Mouse (Mus musculus) urinary bladder, postnatal 25 days (tissue): ENCODE results near the gene Glipr1.
"Not testable (repeated sequence)": the region's sequence is repeated elsewhere in the genome, so short reads cannot be mapped to it uniquely, and the experiment has no call there.

Source experiments
- DNase-seq: peaks from one replicate; pipeline ENCODE4 v3.0.0; 2022; ENCODE audit warnings: low spot score

Gene Glipr1

DNA sequence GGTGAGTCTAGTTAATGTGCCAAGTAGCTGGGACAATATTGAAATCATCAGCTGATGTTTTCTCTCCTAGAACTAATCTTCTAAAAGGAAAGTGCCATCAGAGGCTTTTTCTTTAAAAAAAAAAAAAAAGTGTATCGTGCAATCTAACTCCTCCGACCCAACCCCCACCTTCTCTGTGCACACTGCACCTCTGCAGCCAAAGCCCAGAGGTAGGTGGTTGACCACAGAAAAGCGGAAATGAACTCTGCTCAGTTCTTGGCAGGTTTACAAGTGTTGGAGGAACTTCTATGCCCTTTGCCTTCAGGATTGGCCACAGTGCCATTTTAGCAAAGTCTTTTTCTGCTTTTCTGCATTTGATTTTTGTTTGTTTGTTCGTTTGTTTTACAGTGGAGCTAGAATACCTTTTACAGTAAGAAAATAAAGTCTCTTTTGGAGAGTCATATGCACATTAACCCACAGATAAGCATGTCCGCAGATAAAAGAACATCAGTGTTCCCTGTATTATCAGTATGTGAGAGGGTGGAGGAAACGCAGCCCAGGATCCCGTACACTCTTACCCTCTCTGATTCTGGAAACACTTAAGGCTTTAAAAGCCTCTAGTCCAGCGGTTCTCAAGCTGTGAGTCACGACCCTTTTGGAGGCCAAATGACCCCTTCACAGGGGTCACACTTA, at the start of gene Glipr1:
Gene Glipr1, minus strand, starts transcription at position 88 of the 672 bp plus-strand sequence.
- DNase-seq = no peak

DNA sequence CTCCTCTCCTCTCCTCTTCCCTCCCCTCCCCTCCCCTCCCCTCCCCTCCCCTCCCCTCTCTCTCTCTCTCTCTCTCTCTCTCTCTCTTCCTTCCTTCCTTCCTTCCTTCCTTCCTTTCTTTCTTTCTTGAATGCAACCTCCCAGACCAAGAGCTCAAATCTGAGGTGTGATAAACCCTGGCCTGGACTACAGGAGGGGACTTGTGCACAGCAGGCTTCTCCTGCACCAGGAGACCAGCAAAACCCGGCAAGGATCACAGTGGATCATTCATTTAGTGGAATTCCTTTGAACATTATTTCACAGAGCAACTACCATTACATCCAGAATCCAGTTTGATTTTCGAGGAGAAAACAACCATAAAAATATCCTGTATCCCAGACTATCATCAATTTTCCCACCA, 49.5 kb upstream of the Glipr1 start:
- DNase-seq = not testable (repeated sequence)

DNA sequence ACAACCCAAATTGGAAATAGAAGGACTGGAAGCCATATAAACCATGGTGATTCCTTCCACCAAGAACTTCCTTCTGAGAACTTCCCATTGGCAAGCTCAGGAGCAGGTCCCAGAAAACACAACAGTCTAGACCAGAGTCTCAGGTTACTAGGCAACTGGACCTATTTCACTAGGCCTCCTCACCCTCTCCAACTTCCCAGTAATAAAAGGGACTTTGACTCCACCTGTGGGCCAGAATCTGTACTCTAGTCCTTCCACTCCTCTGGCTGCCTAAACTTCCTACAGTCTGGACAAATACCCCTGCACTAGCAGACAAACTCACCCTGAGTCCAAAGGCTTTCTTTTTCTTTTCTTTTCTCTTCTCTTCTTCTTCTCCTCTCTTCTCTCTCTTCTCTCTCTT, 48.8 kb upstream of the Glipr1 start:
- DNase-seq = no peak

DNA sequence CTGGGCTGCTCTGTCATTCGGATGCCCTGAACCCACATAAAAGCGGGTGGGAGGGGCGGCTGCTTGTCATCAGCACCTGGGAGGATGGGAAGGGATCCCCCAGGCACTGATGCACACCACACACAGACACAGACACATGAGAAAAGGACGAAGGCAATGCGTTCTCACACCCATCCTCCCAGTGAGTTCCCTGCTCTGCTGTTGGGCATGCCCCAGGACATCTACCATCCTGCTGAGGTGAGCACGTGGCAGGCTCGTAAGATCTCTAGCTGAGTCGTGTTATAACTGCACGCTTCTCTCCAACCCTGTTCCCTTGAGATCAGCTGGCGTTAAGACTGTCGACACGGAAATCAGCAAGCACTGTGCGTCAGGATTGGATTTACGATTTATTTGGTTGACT, 41.9 kb upstream of the Glipr1 start:
- not testable (repeated sequence) for DNase-seq

DNA sequence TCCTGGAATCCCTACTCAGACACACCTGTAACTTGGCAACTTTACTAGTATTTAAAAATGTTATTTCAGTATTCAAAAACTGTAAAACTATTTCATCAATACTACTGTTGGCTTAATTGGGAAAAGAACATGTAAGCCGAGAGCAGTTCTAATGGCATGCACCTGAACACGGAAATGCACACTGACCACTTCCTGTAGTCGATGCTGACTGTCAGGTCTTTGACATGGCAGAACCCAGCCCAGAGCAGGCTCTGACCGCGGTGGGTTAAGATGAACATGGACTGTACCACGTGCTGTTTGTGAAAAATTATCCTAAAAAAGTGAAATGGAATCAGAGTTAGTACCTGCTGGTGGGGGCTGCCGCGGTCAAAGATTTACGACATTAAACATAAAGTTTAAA, 41.1 kb upstream of the Glipr1 start:
- not testable (repeated sequence) for DNase-seq

DNA sequence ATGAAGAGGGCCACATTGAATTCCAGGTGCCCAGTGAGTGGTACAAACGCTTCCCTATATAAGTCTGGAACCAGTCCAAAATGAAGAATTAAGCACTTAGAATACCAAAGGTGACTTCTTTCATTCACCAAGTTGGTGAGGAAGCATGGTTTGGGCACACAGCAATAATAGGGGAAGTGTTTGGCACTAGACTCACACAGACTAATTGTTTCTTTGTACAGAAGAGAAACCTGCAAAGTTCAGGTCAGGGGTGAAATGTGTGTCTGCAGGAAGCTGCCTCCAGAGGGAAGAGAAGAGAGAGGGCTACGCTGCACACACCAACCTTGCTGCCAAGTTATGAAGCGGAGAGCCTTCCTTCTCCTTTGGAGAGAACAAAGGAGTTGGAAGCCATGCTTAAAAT, 26.3 kb upstream of the Glipr1 start:
- DNase-seq = not testable (repeated sequence)

DNA sequence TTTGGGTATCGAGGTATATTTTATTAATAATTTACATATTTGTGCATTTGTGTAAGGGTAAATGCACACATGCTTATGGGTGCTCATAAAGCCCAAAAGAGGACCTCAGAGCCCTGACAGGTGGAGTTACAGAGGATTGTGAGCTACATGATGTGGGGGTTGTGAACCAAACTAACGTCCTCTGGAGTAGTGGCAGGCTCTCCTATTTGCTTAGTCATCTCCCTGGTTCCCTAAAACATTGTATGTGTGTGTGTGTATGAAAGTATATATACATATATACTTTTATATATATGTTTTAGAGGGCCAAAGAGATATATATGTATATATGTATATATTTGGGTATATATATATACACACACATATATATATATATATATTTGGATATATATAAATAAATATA, 21.2 kb upstream of the Glipr1 start:
- DNase-seq = no peak

DNA sequence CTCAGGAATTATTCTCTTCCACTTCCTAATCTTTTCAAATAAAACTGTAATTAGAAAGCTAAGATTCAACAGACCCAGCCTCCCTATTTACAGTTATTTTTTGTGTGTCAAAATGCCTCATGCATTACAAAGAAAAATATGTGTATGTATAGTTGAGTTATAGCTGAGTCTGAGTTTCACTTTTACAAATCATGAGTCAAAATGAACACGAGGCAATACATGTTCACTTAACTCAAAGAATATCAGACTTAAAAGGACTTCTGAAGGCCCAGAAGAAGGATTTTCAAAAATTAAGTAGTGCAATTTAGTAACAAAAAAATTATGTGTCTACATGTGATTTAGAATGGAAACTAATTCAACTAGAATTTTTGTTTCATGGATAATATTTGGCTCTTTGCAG, 7.1 kb upstream of the Glipr1 start:
- DNase-seq = not testable (repeated sequence)

DNA sequence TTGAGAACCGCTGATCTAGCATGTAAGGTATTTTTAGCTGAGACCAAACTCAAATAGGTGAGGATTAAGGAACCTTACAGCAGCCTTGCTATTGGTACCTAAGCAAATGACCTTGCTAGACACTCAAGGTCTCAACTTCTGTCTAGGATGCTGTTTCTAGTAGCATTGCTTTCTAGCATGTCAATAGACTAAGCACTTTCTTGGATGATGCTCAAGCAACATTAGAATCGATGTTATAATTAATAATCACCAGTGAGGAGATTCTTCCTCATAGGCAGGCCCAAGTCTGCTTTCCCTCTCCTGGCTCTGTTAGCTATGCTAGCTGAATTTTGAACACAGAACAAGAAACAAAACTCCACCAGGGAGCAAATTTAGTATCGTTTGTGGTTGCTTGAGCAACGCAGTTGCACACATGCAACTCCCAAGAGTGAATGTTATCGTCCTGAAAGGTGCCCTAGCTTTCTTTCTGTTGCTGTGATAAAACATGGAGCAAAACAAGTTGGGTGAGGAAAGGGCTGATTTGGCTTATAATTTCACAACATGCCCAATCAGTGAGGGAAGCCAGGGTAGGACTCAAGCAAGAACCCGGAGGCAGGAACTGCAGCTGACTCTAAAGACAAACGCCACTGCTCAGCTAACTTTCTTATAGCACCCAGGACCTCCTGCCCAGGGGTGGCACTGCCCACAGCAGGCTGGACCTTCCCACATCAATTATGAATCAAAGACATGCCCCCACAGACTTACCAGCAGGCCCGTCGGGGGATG, 493 bp downstream of the Glipr1 start:
- DNase-seq = no peak

DNA sequence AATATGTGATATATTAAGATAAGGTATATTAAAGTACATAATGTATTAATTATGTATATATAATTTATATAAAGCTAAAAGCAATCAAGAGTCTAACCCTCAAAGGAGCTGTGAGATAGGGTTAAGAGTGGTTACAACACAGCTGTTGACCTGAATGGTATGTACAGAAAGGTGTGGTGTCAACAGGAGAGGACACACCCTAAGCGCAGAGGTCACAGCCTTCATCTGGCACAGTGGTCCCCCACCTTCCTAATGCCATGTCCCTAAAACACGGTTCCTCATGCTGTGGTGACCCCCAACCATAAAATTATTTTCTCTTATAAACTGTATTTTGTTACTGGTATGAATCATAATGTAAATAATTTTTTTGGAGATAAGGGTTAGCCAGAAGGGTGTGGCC, 1.1 kb downstream of the Glipr1 start:
- DNase-seq = no peak

DNA sequence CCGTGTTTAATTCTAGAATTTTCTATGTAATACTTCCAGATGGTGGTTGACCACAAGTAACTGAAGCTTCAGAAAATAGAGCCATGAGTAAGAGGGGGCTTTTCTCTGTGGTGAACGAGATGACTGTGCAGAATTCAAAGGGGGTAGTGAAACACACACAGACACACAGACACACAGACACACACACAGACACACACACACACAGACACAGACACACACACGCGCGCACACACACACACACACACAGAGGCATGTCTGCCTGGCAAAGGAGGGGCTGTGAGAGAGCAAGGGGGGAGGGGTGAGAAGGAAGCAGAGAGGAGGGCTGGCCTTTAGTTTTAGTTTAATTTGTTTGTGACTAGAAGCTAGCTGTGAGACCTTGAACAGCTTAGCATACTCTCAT, 1.9 kb downstream of the Glipr1 start:
- no peak for DNase-seq

DNA sequence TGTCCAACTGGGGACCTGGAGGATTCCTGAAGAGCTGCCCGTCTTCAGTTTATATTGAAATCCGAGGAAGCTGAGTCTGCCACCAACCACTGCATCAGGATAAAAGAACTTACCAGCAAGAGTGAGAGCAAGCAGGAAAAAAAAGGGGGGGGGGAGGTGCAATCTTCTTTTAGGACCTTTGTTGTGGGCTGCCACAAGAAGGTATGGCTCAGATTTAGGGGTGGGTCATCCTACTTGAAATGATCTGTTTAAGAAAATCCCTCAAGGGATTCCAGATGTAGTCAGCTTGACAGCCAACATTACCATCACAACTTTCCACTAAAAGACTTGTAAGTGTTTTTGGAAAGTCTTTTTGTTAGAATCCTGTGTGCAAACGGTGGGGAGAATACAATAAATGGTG, 2.7 kb downstream of the Glipr1 start:
- no peak for DNase-seq

DNA sequence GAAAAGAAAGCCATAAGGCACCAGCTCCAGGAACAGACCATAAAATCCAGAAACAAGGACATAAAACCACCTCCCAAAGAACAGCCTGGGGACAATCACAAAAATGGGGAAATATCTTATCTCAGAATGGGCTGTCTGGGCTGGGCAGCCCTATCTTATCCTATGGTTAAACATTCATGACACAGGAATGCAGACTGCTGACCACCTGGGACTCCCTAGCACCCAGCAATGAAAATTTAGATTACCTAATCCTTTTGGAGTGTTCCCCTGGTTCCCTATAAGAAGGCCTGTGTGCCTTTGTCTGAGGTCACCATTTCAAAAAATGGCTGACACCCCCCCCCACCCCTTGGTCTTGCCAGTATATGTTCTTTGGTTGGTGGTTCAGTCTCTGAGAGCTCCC, 4.8 kb downstream of the Glipr1 start:
- no peak for DNase-seq

DNA sequence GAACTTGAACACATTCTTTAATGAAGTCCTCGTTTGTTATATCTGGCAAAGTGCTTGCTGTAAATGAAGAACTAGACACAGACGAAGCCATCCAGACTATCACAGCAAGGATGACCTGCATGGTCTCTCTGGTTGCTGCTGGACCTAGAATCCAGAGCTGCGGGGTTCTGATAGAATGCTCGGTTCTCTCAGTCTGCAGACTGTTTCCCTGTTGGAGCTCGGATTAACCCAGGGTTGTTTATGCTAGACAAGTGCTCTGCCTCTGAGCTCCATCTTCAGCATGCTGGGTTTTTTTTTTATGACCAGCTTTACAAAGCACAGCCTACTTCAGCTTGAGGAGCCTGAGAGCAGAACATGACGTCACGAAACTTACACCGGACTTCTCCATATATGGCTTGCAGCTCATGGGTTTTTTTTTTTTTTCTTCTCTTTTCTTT, 5.5 kb downstream of the Glipr1 start:
- DNase-seq = no peak

DNA sequence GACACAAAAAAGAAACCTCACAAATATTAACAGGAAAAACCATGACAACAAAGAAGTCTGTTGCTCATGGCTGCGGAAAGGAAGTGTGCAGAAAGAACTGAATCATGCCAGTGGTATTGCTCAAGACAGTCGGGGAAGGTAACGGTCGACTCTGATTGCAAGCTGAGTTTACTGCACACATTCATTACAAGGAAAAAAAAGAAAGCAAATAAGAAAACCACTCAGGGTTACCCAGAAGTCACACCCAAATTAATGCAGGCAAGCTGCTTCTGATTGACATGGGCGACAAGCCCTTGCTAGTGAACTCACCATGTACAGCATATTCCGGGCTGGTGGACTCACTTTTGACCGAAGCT, 5.9 kb downstream of the Glipr1 start:
- no peak for DNase-seq

DNA sequence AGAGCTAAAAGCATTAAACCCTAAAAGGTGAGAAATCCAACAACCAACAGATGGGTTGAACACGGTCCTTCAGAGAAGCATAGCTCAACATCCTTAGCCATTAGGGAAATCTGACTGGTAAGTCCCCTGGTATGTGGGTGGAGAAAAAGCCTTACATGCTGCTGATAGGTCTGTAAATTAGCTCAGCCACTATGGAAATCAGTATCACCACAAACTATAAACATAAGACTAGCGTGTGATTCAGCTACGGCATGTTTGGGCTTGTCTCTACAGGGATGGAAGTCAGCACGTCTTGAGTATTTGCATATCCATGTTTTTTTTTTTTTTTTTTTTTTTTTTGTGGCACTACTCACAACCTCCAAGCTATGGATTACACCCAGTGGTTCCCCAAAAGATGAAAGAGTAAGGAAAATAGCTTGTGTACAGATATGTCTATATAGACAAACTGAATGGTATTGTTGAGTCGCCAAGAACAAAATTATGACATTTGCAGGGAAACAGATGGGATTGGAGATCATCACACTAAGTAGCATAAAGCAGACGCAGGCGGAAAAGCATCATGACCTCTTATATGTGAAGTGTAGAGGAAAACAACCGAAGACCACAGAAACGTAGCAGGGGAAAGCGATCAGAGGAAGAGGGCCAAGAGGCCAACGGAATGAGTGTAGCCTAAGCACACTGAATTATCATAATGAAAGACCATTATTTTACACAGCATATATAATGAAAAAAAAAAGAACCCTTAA, 6.5 kb downstream of the Glipr1 start:
- DNase-seq = no peak

DNA sequence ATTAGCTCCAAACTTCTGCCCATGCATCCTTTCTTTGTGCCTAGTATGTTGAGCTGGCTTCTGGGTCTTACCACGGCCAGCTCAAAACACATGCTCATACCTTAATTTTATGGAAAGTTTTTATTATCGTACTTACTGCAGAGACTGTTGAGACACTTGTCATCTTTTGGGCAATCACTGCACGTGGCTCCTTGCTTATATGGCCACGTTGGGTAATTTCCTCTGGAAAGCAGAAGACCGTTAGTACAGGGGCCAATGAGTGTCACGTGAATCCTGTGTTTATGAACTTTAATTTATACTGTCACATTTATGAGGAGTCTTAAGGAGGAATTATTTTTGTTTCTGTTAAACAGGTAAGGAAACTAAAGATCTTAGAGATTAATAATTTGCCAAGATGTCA, 16.0 kb downstream of the Glipr1 start:
- no peak for DNase-seq

DNA sequence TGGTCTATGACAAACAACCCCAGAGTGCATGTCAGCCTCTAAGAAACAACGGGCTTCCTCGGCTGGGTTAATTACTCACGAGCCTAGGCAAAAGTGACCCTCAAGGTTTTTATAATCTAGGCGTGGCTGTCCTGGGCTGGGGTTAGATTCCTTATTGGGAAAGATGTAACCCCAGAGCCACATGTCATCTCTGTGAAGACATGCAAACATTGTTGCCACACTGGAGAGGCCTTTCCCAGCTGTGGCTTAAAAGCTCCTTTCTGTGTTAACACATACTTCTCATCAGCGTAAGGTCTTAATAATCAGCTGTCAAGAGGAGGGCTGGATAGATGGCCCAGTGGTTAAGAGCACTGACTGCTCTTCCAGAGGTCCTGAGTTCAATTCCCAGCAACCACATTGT, 19.4 kb downstream of the Glipr1 start:
- no peak for DNase-seq

DNA sequence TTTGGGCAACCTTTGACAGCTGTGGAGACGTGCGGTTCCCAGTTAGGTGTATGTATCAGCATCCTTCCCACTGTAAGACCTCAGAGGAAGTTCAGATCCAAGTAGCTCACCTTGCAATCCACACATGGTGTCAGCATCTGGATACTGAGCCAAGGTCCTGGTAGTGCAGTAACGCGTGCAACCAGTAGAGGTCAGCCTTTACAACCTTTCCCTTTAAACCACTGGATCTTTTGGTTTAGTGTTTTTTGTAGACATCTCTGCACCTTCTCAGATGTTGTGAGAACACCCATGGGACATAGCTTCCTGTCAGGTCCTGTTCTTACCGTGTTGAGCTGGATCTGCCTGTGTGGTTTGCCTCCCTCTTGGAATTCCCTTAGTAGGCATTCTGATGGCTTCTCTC, 24.8 kb downstream of the Glipr1 start:
- DNase-seq = peak; percentile 36

DNA sequence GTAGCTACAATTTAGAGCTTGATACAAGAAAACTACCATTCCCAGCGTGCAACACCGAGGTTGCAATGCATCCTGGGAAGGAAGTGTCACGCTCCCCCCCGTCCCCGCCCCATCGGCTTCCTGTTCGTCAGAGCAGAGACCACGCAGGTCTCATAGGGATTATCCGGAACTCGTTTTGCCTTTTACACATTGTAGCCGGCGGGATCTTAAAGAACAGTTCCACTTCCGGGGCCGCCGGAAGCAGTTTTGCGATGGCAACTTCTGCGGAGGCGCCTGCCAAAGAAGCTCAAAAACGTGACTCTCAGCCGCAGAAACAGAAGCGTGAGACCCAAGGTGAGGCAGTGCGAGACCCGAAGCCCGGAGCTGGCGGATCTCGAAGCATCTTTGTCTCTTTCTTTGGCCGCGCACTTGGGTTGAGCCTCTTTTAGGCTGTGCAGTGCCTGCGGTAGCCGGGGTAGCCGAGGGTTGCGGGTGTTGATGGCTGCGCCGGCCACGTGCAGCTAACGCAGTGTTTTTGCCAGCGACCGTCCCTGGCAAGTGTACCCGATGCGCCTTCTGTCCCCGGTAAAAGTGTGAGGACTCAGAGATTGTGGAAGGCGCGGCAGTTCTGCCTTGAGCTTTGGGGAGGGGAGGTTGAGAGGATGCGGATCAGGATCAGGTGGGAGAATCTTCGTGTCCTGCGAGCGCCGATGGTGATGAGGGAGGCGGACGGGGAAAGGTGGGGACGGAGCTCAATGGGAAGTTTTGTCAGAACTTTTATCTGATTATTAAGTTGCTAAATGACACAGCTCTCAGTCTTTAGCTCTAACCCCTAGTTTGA, 29.7 kb downstream of the Glipr1 start, which contains the start of gene Krr1:
Gene Krr1, plus strand, starts transcription at position 123 of the 820 bp plus-strand sequence.
- DNase-seq = peak; percentile 78

DNA sequence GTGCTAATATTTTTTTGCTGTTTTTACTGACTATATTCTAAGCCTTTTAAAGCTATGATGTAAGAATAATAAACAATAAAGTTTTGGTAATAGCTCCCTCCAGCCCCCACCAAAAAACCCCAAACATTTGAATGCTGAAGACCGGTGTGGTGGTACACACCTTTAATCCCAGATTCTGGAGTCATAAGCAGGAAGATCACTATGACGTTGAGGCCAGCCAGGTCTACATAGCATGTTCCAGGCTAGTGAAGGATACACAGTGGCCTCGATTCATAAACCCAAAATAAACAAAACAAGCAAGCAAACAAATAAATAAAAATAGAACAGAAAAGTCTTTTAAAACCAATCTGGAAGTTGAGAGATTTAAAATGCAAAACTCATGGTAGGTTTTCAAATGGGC, 30.5 kb downstream of the Glipr1 start:
- DNase-seq = no peak

DNA sequence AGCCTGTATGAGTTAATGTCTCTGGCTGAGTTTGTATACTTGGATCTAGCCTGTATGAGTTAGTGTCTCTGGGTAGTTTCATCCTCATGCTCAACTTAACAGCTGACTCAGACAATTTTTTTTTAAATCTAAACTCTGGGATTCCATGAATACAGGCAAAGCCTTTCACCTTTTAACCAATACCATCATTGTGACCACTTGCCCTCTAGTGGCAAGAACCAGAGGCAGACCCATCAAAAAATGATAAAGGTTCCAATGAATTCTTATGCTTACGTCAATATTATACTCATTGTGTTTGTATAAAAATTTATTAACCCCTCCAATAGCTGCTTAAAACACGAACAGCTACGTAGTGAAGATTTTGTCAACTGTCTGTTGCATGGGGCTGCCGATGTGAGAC, 36.0 kb downstream of the Glipr1 start:
- DNase-seq = no peak
